Mouse (Mus musculus): ENCODE data around the gene Arsg. TPM values are rescaled to one million over a fixed set of nuclear protein-coding genes. Genes with fewer than 3 reads are reported as not detected.

Arsg gene
- polyA plus RNA-seq, 1 experiment = 2.4 TPM

- Histone ChIP-seq H3K4me2 (ENCODE audit: low read depth) (no peak overlapping the region), H3ac (ENCODE audit: control insufficient read depth, insufficient read length) (no peak overlapping the region)
- no peak for TF ChIP-seq POLR2A (IDR thresholded peaks at IDR 0.05; ENCODE audit: insufficient read length, low read depth)
- TF ChIP-seq TCF12 (IDR thresholded peaks at IDR 0.05; ENCODE audit: insufficient read depth, poor library complexity, severe bottlenecking) = no peak
- TF ChIP-seq CEBPB (IDR thresholded peaks at IDR 0.05; ENCODE audit: insufficient read depth, poor library complexity, severe bottlenecking) = no peak
- no peak for TF ChIP-seq MYOD1 (IDR thresholded peaks at IDR 0.05; ENCODE audit: control insufficient read depth in 1 of 3, insufficient read length in 2 of 3, low read depth in 2 of 3)
- TF ChIP-seq MAX (IDR thresholded peaks at IDR 0.05; ENCODE audit: low read depth) = no peak
- TF ChIP-seq USF1 (IDR thresholded peaks at IDR 0.05; ENCODE audit: low read depth) = no peak
- TF ChIP-seq POLR2AphosphoS2 (IDR thresholded peaks at IDR 0.05; ENCODE audit: insufficient read length, low read depth) = no peak
- no peak for TF ChIP-seq MYOG (IDR thresholded peaks at IDR 0.05; ENCODE audit: control insufficient read depth in 1 of 3, insufficient read depth in 1 of 3, insufficient read length in 2 of 3, low read depth in 2 of 3)
- TF ChIP-seq SRF (IDR thresholded peaks at IDR 0.05; ENCODE audit: control insufficient read depth, insufficient read length, low read depth) = no peak
- no peak for TF ChIP-seq TCF3 (IDR thresholded peaks at IDR 0.05; ENCODE audit: insufficient read length, low read depth)
- TF ChIP-seq REST (IDR thresholded peaks at IDR 0.05; ENCODE audit: insufficient read depth, insufficient read length) = no peak
Measured at GRCm38 (mm10) chr11:109495771-109496474, 22.7 kb downstream of the Arsg start.

GRCm38 (mm10) chr11:109496475-109496993 lies 23.4 kb downstream of the Arsg start:
- no peaks in the 10 kb centered on the region for H3K36me3 ChIP-seq (ENCODE audit: control insufficient read depth, insufficient read depth)
- H3K27me3 ChIP-seq (ENCODE audit: control insufficient read depth, insufficient read depth, insufficient read length) = no peaks in the 10 kb centered on the region
- no peak overlapping the region for H3K4me2 ChIP-seq (ENCODE audit: low read depth)
- no peaks in the 10 kb centered on the region for H3K79me2 ChIP-seq (ENCODE audit: control insufficient read depth, insufficient read depth)
- no peak for TF ChIP-seq MAX (IDR thresholded peaks at IDR 0.05; ENCODE audit: low read depth)
- no peak overlapping the region for H3K4me3 ChIP-seq
- no peak overlapping the region for H3ac ChIP-seq (ENCODE audit: control insufficient read depth, insufficient read length)

More at GRCm38 (mm10) chr11:109495771-109496474, 22.7 kb downstream of the Arsg start:
- Histone ChIP-seq H3K36me3 (ENCODE audit: control insufficient read depth, insufficient read depth) (no peaks in the 10 kb centered on the region), H3K27me3 (ENCODE audit: control insufficient read depth, insufficient read depth, insufficient read length) (no peaks in the 10 kb centered on the region), H3K4me3 (no peak overlapping the region), H3K79me2 (ENCODE audit: control insufficient read depth, insufficient read depth) (no peaks in the 10 kb centered on the region)

GRCm38 (mm10) chr11:109496996-109497714 lies 24.0 kb downstream of the Arsg start:
- H3K36me3 ChIP-seq (ENCODE audit: control insufficient read depth, insufficient read depth) = no peaks in the 10 kb centered on the region
- H3K4me3 ChIP-seq = no peak overlapping the region
- H3ac ChIP-seq (ENCODE audit: control insufficient read depth, insufficient read length) = no peak overlapping the region
- no peaks in the 10 kb centered on the region for H3K27me3 ChIP-seq (ENCODE audit: control insufficient read depth, insufficient read depth, insufficient read length)
- TF ChIP-seq CEBPB (IDR thresholded peaks at IDR 0.05; ENCODE audit: insufficient read depth, poor library complexity, severe bottlenecking) (no peak), POLR2AphosphoS2 (IDR thresholded peaks at IDR 0.05; ENCODE audit: insufficient read length, low read depth) (no peak), TCF12 (IDR thresholded peaks at IDR 0.05; ENCODE audit: insufficient read depth, poor library complexity, severe bottlenecking) (no peak), MYOG (IDR thresholded peaks at IDR 0.05; ENCODE audit: control insufficient read depth in 1 of 3, insufficient read depth in 1 of 3, insufficient read length in 2 of 3, low read depth in 2 of 3) (no peak), TCF3 (IDR thresholded peaks at IDR 0.05; ENCODE audit: insufficient read length, low read depth) (no peak), MYOD1 (IDR thresholded peaks at IDR 0.05; ENCODE audit: control insufficient read depth in 1 of 3, insufficient read length in 2 of 3, low read depth in 2 of 3) (no peak)
- no peak overlapping the region for H3K4me2 ChIP-seq (ENCODE audit: low read depth)
- no peaks in the 10 kb centered on the region for H3K79me2 ChIP-seq (ENCODE audit: control insufficient read depth, insufficient read depth)

- H3K27me3 ChIP-seq (ENCODE audit: control insufficient read depth, insufficient read depth, insufficient read length) = no peaks in the 10 kb centered on the region
- no peaks in the 10 kb centered on the region for H3K79me2 ChIP-seq (ENCODE audit: control insufficient read depth, insufficient read depth)
- H3K4me2 ChIP-seq (ENCODE audit: low read depth) = no peak overlapping the region
- no peaks in the 10 kb centered on the region for H3K36me3 ChIP-seq (ENCODE audit: control insufficient read depth, insufficient read depth)
- TF ChIP-seq CEBPB (IDR thresholded peaks at IDR 0.05; ENCODE audit: insufficient read depth, poor library complexity, severe bottlenecking) (no peak), MYOG (IDR thresholded peaks at IDR 0.05; ENCODE audit: control insufficient read depth in 1 of 3, insufficient read depth in 1 of 3, insufficient read length in 2 of 3, low read depth in 2 of 3) (no peak), E2F4 (IDR thresholded peaks at IDR 0.05; ENCODE audit: insufficient read depth) (no peak), REST (IDR thresholded peaks at IDR 0.05; ENCODE audit: insufficient read depth, insufficient read length) (no peak), TCF12 (IDR thresholded peaks at IDR 0.05; ENCODE audit: insufficient read depth, poor library complexity, severe bottlenecking) (no peak), SRF (IDR thresholded peaks at IDR 0.05; ENCODE audit: control insufficient read depth, insufficient read length, low read depth) (no peak), USF1 (IDR thresholded peaks at IDR 0.05; ENCODE audit: low read depth) (no peak), POLR2A (IDR thresholded peaks at IDR 0.05; ENCODE audit: insufficient read length, low read depth) (no peak), POLR2AphosphoS2 (IDR thresholded peaks at IDR 0.05; ENCODE audit: insufficient read length, low read depth) (no peak), TCF3 (IDR thresholded peaks at IDR 0.05; ENCODE audit: insufficient read length, low read depth) (no peak), MAX (IDR thresholded peaks at IDR 0.05; ENCODE audit: low read depth) (no peak), MYOD1 (IDR thresholded peaks at IDR 0.05; ENCODE audit: control insufficient read depth in 1 of 3, insufficient read length in 2 of 3, low read depth in 2 of 3) (no peak)
- H3K4me3 ChIP-seq = no peak overlapping the region
- no peak overlapping the region for H3ac ChIP-seq (ENCODE audit: control insufficient read depth, insufficient read length)
Measured at GRCm38 (mm10) chr11:109497990-109498389, 24.8 kb downstream of the Arsg start.
